Mouse (Mus musculus) liver (tissue): ENCODE data around the gene Nrd1.

Experiments
- DNase-seq: peaks from one replicate; pipeline ENCODE4 v3.0.0-alpha.2; 2020; ENCODE audit warnings: mixed read lengths

The Nrd1 gene

GRCm38 (mm10) chr4:109029857-109030256, 29.4 kb downstream of the Nrd1 start:
- no peak for DNase-seq

DNA sequence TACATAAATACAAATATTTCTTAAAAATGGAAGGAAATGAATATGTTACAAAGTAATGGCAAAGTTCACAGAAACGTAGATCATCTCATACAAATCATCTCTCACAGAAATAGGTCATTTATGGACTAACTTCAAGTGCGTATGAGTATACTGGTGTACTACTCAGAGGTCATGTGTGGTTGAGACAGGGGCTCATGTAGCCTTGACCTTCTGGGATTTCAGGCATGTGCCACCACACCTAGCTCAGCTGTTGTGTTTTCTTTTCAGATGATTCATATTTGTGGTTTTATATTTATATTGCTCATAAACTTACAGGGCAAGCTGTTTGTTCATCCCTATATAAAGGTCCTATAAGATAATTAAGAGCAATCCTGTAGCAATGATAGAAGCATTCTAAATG, 29.8 kb downstream of the Nrd1 start:
- no peak for DNase-seq

GRCm38 (mm10) chr4:109036327-109036726, 35.9 kb downstream of the Nrd1 start:
- peak; percentile 80 for DNase-seq

GRCm38 (mm10) chr4:109042739-109043138, 42.3 kb downstream of the Nrd1 start:
- DNase-seq = no peak

DNA sequence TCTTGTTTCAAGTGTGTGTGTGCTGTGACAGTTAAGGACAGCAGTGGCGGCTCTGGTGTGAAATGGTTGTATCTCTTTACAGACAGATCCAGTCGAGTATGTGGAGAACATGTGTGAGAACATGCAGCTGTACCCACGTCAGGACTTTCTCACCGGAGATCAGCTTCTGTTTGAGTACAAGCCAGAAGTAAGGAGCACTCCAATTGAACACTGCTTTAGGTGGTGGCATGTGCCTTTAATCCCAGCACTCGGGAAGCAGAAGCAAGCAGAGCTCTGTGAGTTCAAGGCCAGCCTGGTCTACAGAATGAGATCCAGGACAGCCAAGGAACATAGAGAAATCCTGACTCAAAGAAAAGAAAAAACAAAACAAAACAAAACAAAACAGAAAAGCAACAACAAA, 42.8 kb downstream of the Nrd1 start:
- DNase-seq = no peak

DNA sequence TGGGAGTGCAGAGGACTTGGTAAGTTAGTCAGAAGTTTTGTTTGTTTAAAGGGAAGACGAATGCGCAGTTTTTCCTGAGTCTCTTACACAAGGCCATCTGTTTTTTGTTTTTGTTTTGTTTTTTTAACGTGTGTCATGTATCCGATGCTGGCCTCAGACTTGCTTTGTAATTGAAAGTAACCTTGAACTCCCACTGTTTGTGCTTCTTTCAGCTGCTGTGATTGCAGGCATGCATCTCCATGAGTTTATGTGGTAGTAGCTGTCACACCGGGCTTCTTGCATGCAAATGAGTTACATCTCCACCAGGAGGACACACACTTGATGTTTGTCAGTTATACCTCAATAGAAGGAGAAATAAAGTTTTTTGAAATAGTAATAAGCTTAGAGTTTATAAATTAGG, 43.3 kb downstream of the Nrd1 start:
- no peak for DNase-seq

DNA sequence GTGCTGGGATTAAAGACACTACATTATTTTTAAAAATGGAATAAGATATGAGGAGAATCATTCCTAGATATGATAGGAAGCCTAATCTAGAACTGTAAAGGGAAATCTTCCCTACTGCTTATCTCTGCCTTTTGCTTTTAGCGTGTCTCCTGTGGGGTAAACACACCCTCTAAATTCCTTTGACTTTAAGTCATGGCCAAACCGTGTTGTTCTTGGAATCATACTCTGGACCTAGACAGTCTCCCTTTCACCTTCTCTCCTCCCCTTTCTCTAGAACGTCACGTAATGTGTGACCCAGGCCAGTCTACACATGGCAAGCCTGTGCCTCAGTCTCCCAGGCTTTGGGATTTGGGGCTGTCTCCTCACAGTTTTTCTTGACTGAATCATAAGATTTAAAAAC, 47.8 kb downstream of the Nrd1 start:
- no peak for DNase-seq

- DNase-seq = no peak
These were observed 51.8 kb downstream of the Nrd1 start for GRCm38 (mm10) chr4:109052282-109052681.

- no peak for DNase-seq
These were observed 53.5 kb downstream of the Nrd1 start for GRCm38 (mm10) chr4:109054003-109054402.

- DNase-seq = no peak
These were observed 55.9 kb downstream of the Nrd1 start for GRCm38 (mm10) chr4:109056351-109056750.

GRCm38 (mm10) chr4:109057640-109058039, 57.2 kb downstream of the Nrd1 start:
- DNase-seq = no peak

- DNase-seq = no peak
These were observed 58.9 kb downstream of the Nrd1 start for GRCm38 (mm10) chr4:109059255-109059821.

GRCm38 (mm10) chr4:109064941-109065340, 64.5 kb downstream of the Nrd1 start:
- DNase-seq = no peak

DNA sequence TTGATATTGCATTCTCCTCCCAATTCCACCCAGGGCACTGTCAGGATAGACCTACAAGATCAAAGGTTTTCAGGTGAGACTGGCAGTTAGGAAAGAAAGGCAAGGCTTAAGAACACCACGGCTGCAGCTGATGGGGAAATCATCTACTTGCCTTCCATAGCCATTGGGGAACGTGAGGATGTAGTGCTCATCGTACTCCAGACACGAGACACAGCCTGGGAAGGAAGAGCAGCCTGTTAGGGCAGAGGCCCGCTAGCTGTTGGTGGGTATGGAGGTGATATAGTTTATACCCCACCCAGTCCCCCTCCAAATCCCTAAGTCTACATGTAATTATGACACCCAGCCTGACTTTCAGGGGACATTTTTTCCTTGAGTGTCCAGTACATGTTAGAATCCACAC, 65.3 kb downstream of the Nrd1 start:
- DNase-seq = no peak

DNA sequence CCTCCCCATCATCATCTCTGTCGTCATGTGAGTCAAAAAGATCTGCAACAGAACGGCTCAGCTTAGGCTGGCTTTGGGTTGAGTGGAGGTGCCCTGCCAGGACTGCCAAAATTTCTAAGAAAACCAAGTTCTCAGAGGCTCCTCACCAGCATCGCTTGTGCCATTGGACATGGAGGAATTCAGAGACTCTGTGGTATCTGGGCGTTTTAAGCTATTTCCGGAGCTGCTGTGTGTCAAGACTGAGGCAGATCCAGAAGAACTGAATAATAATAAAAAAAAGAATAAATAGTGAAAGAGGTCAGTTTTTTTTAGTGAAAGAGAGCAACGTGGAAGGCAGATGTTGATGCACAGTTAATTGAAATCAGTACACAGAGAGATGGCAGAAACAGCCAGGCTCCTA, 72.4 kb downstream of the Nrd1 start:
- DNase-seq = no peak

DNA sequence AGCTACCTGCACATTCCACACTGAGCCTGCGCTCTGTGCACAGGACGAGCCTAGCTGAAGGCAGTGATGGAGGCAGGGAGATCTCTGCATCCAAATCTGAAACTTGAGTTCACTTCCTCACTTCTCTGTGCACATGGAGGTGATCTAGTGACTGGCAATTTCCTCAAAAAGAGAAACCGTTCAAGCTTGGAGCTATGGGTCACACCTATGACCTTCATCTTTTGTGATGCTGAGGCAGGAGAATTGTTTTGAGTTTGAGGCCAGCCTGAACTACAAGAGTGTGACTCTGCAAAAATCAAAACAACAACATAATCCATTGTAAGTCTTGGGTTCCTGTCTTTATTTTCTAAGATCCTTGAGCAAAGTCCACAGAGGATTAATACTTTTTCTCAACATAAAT, 72.8 kb downstream of the Nrd1 start:
- DNase-seq = no peak

DNA sequence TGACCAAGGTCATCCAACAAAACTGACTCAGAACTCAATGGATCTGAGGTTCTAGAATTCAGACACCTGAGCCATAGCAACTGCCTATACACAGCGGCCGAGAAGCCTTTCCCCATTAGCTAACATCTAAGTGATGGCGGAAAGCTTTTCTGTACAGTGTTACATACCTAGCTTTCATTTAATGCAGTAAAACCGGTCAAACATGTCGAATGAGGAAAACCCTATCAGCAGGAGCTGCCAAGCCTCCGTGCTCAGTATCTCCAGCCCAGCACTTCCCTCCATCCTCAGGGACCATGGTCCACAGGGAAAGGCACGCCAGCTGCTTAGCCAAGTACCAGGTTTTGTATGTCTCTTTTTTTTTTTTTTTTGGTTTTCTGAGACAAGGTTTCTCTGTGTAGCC, 78.5 kb downstream of the Nrd1 start:
- no peak for DNase-seq

DNA sequence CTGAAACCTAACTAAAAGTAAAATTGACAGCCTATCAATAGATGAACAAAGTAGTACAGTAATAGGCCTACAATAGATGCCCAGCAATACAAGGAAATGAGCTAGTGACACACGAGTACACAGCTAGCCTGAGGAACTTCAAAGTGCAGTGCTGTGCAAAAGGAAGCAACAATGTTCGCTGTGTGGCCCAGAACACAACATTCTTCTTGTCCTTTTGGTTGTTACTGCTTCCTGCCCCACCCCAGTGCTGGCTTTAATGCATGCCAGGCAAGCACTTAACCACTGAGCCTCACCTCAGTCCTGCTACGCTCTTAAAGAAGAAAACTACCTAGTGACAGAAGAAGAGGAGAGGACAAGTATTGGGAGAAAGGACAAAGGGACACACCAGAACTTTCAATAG, 79.2 kb downstream of the Nrd1 start:
- DNase-seq = no peak

- no peak for DNase-seq
These were observed 79.7 kb downstream of the Nrd1 start for GRCm38 (mm10) chr4:109080118-109080517.

GRCm38 (mm10) chr4:109089171-109089570, 88.7 kb downstream of the Nrd1 start:
- no peak for DNase-seq

DNA sequence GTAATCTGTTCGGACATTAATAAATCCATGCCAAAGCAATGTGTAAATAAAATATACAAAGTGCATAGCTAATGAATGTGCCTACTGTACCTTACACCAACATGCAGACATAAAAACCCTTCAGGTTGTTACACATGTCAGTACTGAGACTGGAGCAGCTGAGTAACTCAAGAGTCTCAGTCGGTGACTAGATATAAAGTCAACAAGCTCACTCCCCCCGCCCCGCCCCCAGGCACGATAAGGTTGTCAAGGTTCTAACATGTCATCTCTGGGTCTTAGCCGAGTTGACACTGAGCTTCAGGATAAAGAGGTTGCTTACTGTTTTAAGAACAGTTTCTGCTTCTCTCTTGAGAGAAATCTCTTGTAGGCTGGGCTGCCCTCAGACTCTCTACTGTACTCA, 89.5 kb downstream of the Nrd1 start:
- peak; percentile 75 for DNase-seq

- no peak for DNase-seq
These were observed 90.9 kb downstream of the Nrd1 start for GRCm38 (mm10) chr4:109091241-109091777.

DNA sequence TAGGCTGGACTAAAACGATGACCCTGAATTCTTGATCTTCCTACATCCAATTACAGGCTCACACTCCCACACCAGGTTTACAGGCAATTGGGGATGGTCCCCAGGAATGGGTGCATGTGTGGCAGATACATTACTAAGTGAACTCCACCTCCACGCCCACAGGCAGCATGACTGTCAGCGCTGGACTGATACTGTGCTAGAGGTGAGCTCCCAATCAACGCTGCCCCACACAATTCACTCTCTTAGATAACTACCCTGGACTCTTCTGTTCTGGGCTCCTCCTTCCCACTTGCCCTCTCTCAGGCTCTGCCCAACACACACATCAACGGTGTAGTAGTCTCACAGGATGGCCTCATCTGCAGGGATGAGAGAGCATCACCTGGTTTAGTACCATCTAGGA, 91.9 kb downstream of the Nrd1 start:
- peak; percentile 55 for DNase-seq

DNA sequence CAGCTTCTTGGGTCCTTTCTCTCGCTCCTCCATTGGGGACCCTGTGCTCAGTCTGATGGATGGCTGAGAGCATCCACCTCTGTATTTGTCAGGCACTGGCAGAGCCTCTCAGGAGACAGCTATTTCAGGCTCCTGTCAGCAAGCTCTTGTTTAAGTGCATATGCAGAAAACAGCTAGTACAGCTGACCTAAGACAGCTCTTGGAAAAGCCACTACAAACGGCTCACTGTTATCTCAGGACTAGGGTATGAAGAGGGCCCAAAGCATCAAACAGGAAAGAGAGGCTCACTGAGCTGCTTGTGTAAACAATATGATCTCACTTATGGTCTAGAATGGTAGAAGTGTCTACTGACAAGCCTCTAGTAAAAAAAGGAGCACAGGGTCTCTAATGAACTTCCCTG, 93.8 kb downstream of the Nrd1 start:
- DNase-seq = no peak

DNA sequence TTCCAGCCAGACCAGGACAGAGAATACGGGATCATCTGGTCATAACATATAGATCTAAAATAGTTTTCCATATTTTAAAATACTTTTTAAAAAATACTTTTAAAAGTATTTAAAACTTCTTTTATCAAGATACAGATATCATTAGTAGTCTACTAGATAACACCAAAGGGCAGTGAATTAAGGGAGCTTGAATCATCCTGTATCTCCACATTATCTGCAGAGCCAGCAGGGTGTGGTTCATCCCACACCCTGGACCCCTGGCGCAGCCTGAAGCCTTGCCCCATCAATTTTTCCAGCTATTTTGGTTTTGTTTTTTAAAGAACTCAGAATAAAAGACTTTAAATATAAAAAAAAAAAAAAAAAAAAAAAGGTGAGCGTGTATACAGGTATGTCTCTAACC, 98.4 kb downstream of the Nrd1 start:
- DNase-seq = peak; percentile 19
